Mouse (Mus musculus) adrenal gland, postnatal 4 days (tissue): ENCODE measurements around the gene Zc3h12a. TPM values are rescaled to one million over a fixed set of nuclear protein-coding genes. Genes with fewer than 3 reads are reported as not detected.
A peak's percentile ranks its signal among the peaks of the same experiment; 100 is the strongest.

Experiments used
- DNase-seq, 2 experiments: peaks; one replicate each; pipeline ENCODE4 v3.0.0; 2021 to 2022; ENCODE audit warnings: low spot score in 2 of 2, mixed read lengths in 2 of 2
- long read RNA-seq, 2 experiments: library from polyadenylated mRNA; stranded (forward); transcript quantifications; one replicate each; pipeline ENCODE4 v2.0.0; 2021
- total RNA-seq, 2 experiments: library from RNA; stranded (reverse); gene quantifications; 2 replicates each; pipeline ENCODE4 v1.2.3; 2021

The Zc3h12a gene
- total RNA-seq: 1 to 10 TPM; 7.1 to 8.8 TPM
- long read RNA-seq, experiment 1, partial matches to known transcripts: 1 of 3 reads
- long read RNA-seq, experiment 1, other reads (novel, unspliced or antisense): 2 of 3 reads
- long read RNA-seq, experiment 2, partial matches to known transcripts: 1 of 2 reads
- long read RNA-seq, experiment 2, other reads (novel, unspliced or antisense): 0 of 2 reads

- peak; percentile 80 to 88 for DNase-seq
Observed at GRCm38 (mm10) chr4:125127305-125128084, at the start of gene Zc3h12a. Gene Zc3h12a, minus strand, starts transcription at chr4:125127840.

- no peak for DNase-seq
Observed at GRCm38 (mm10) chr4:125176639-125177165, 49.1 kb upstream of the Zc3h12a start.

- no peak for DNase-seq
Observed at GRCm38 (mm10) chr4:125176190-125176589, 48.5 kb upstream of the Zc3h12a start.

GRCm38 (mm10) chr4:125175591-125175990 lies 48.0 kb upstream of the Zc3h12a start:
- DNase-seq: peak in 1 of 2 experiments; percentile 34

- no peak for DNase-seq
Observed at GRCm38 (mm10) chr4:125174516-125175185, 47.0 kb upstream of the Zc3h12a start.

GRCm38 (mm10) chr4:125173150-125173549 lies 45.5 kb upstream of the Zc3h12a start:
- DNase-seq: no peak

GRCm38 (mm10) chr4:125172736-125173135 lies 45.1 kb upstream of the Zc3h12a start:
- DNase-seq: no peak

GRCm38 (mm10) chr4:125167723-125168122 lies 40.1 kb upstream of the Zc3h12a start:
- DNase-seq: no peak

GRCm38 (mm10) chr4:125164861-125165260 lies 37.2 kb upstream of the Zc3h12a start:
- DNase-seq: no peak

GRCm38 (mm10) chr4:125162701-125163100 lies 35.1 kb upstream of the Zc3h12a start:
- DNase-seq: no peak

- no peak for DNase-seq
Observed at GRCm38 (mm10) chr4:125161392-125161791, 33.8 kb upstream of the Zc3h12a start.

GRCm38 (mm10) chr4:125160951-125161331 lies 33.3 kb upstream of the Zc3h12a start:
- DNase-seq: no peak

- peak; percentile 70 to 74 for DNase-seq
Observed at GRCm38 (mm10) chr4:125160320-125160950, 32.8 kb upstream of the Zc3h12a start.

- no peak for DNase-seq
Observed at GRCm38 (mm10) chr4:125158581-125159317, 31.1 kb upstream of the Zc3h12a start.

GRCm38 (mm10) chr4:125158081-125158480 lies 30.4 kb upstream of the Zc3h12a start:
- DNase-seq: no peak

- DNase-seq: no peak
Observed at GRCm38 (mm10) chr4:125157322-125157721, 29.7 kb upstream of the Zc3h12a start.

- no peak for DNase-seq
Observed at GRCm38 (mm10) chr4:125155646-125156045, 28.0 kb upstream of the Zc3h12a start.

GRCm38 (mm10) chr4:125153659-125154241 lies 26.1 kb upstream of the Zc3h12a start:
- no peak for DNase-seq

GRCm38 (mm10) chr4:125152469-125152868 lies 24.8 kb upstream of the Zc3h12a start:
- no peak for DNase-seq

- no peak for DNase-seq
Observed at GRCm38 (mm10) chr4:125149460-125149859, 21.8 kb upstream of the Zc3h12a start.
